Mouse (Mus musculus) forebrain, postnatal 0 days (tissue): ENCODE measurements around the gene Mrpl22. TPM values are rescaled to one million over a fixed set of nuclear protein-coding genes. Genes with fewer than 3 reads are reported as not detected.
"Not testable (repeated sequence)": the region's sequence is repeated elsewhere in the genome, so short reads cannot be mapped to it uniquely, and the experiment has no call there.

Experiments
- ATAC-seq: fragments of 200-750 bp; cut with Nextera tagmentation; 2 replicates; pipeline ENCODE4 v1.8.0; 2017; ENCODE audit warnings: mild to moderate bottlenecking, moderate library complexity
- DNase-seq: peaks from one replicate; pipeline ENCODE4 v3.0.0-alpha.2; 2015
- H3K27ac ChIP-seq: fragments of 300-500 bp; sonication (generic); 2 replicates; pipeline ENCODE4 v1.5.1; 2014; ENCODE audit warnings: low read depth, mild to moderate bottlenecking, antibody characterized with exemption, low read length, moderate library complexity, mixed read lengths
- H3K27me3 ChIP-seq: fragments of 300-500 bp; sonication (generic); 2 replicates; pipeline ENCODE4 v1.6.1; 2014; ENCODE audit warnings: mild to moderate bottlenecking, low read length, mixed read lengths; ENCODE audit not compliant: insufficient read depth
- H3K36me3 ChIP-seq: fragments of 300-500 bp; sonication (generic); 2 replicates; pipeline ENCODE4 v1.6.1; 2014; ENCODE audit warnings: mild to moderate bottlenecking, moderate library complexity; ENCODE audit not compliant: insufficient read depth
- H3K4me1 ChIP-seq: fragments of 300-500 bp; sonication (generic); 2 replicates; pipeline ENCODE4 v1.6.1; 2014; ENCODE audit warnings: antibody characterized with exemption; ENCODE audit not compliant: insufficient read depth
- H3K4me2 ChIP-seq: fragments of 300-500 bp; sonication (generic); 2 replicates; pipeline ENCODE4 v1.6.1; 2014; ENCODE audit warnings: low read depth, mild to moderate bottlenecking, moderate library complexity
- H3K4me3 ChIP-seq: fragments of 300-500 bp; sonication (generic); 2 replicates; pipeline ENCODE4 v1.5.1; 2014; ENCODE audit warnings: low read depth, low read length, mixed read lengths
- H3K9ac ChIP-seq: fragments of 300-500 bp; sonication (generic); 2 replicates; pipeline ENCODE4 v1.6.1; 2014; ENCODE audit warnings: mild to moderate bottlenecking
- H3K9me3 ChIP-seq: fragments of 300-500 bp; sonication (generic); 2 replicates; pipeline ENCODE4 v1.6.1; 2016; ENCODE audit warnings: low read length
- CTCF ChIP-seq: sonication (generic); IDR thresholded peaks from 2 replicates; pipeline ENCODE4 v1.5.1; 2016; ENCODE audit warnings: antibody characterized with exemption, control low read depth, low read depth
- WGBS: fragments of 180-500 bp; shearing (Covaris S2); extraction: QIAGEN DNeasy Blood & Tissue Kit; methylation state at CpG from one replicate; pipeline ENCODE4 v1.1.7; 2014; 5-methylcytosine and 5-hydroxymethylcytosine counted together
- polyA plus RNA-seq: library from polyadenylated mRNA; unstranded; fragments of >200 nt; fragmentation: Nextera tagmentation; extraction: Ambion mirVana; gene quantifications from 2 replicates; pipeline ENCODE4 v1.2.1, GENCODE M21; 2015
- total RNA-seq: library from RNA; depleted of rRNA; stranded (reverse); fragments of >200 nt; gene quantifications from 2 replicates; pipeline ENCODE4 v1.2.3, GENCODE M21; 2014

Mrpl22 gene
- total and polyA plus RNA-seq, 2 experiments from 2014 or later, result 39.4 to 107 TPM

- no peak overlapping the region for H3K27ac ChIP-seq
- ATAC-seq (no peak), DNase-seq (no peak)
- H3K36me3 ChIP-seq, result no peaks in the 10 kb centered on the region
- no peaks in the 10 kb centered on the region for H3K9me3 ChIP-seq
- no peak overlapping the region for H3K4me3 ChIP-seq
- no peaks in the 10 kb centered on the region for H3K4me1 ChIP-seq
- 86% methylated on average over 4 of the region's 4 CpGs for WGBS
- H3K27me3 ChIP-seq, result no peaks in the 10 kb centered on the region
- H3K9ac ChIP-seq, result no peak overlapping the region
- no peak for TF ChIP-seq CTCF
- no peak overlapping the region for H3K4me2 ChIP-seq
These were observed 28.8 kb downstream of the Mrpl22 start for GRCm38 (mm10) chr11:58200226-58200625.

GRCm38 (mm10) chr11:58201052-58201451 is 29.6 kb downstream of the Mrpl22 start:
- ATAC-seq (no peak), DNase-seq (no peak)
- Histone ChIP-seq H3K27ac (no peak overlapping the region), H3K9me3 (no peaks in the 10 kb centered on the region), H3K4me2 (no peak overlapping the region), H3K27me3 (no peaks in the 10 kb centered on the region), H3K4me1 (no peaks in the 10 kb centered on the region), H3K4me3 (no peak overlapping the region), H3K9ac (no peak overlapping the region), H3K36me3 (no peaks in the 10 kb centered on the region)
- 70% methylated on average over 12 of the region's 12 CpGs for WGBS
- TF ChIP-seq CTCF, result no peak

GRCm38 (mm10) chr11:58210321-58210886 is 38.9 kb downstream of the Mrpl22 start:
- Histone ChIP-seq H3K4me2 (no peak overlapping the region), H3K4me1 (no peaks in the 10 kb centered on the region), H3K36me3 (no peaks in the 10 kb centered on the region), H3K4me3 (no peak overlapping the region), H3K27ac (no peak overlapping the region), H3K27me3 (no peaks in the 10 kb centered on the region), H3K9ac (no peak overlapping the region), H3K9me3 (no peaks in the 10 kb centered on the region)
- ATAC-seq (no peak), DNase-seq (no peak)
- no peak for TF ChIP-seq CTCF
- WGBS, result 96% methylated on average over 1 of the region's 1 CpGs

- Histone ChIP-seq H3K27ac (no peak overlapping the region), H3K4me1 (no peaks in the 10 kb centered on the region), H3K9ac (no peak overlapping the region), H3K9me3 (no peaks in the 10 kb centered on the region), H3K36me3 (no peaks in the 10 kb centered on the region), H3K27me3 (no peaks in the 10 kb centered on the region), H3K4me2 (no peak overlapping the region), H3K4me3 (no peak overlapping the region)
- TF ChIP-seq CTCF, result no peak
- DNase-seq (no peak), ATAC-seq (no peak)
- WGBS, result 20% methylated on average over 9 of the region's 9 CpGs
These were observed 39.7 kb downstream of the Mrpl22 start for GRCm38 (mm10) chr11:58211062-58211681.

GRCm38 (mm10) chr11:58211682-58212067 is 40.2 kb downstream of the Mrpl22 start:
- H3K9ac ChIP-seq, result no peak overlapping the region
- no peak overlapping the region for H3K27ac ChIP-seq
- no peak overlapping the region for H3K4me3 ChIP-seq
- TF ChIP-seq CTCF, result no peak
- H3K4me2 ChIP-seq, result no peak overlapping the region
- H3K9me3 ChIP-seq, result no peaks in the 10 kb centered on the region
- ATAC-seq, result no peak
- H3K36me3 ChIP-seq, result no peaks in the 10 kb centered on the region
- DNase-seq, result no peak
- H3K4me1 ChIP-seq, result no peaks in the 10 kb centered on the region
- no peaks in the 10 kb centered on the region for H3K27me3 ChIP-seq
- 10% methylated on average over 2 of the region's 2 CpGs for WGBS

GRCm38 (mm10) chr11:58213673-58214342 is 42.3 kb downstream of the Mrpl22 start:
- TF ChIP-seq CTCF, result no peak
- no peak overlapping the region for H3K9ac ChIP-seq
- no peaks in the 10 kb centered on the region for H3K9me3 ChIP-seq
- DNase-seq, result no peak
- WGBS, result 87% methylated on average over 7 of the region's 7 CpGs
- no peaks in the 10 kb centered on the region for H3K36me3 ChIP-seq
- no peak for ATAC-seq
- no peak overlapping the region for H3K4me2 ChIP-seq
- H3K4me1 ChIP-seq, result no peaks in the 10 kb centered on the region
- no peaks in the 10 kb centered on the region for H3K27me3 ChIP-seq
- H3K4me3 ChIP-seq, result no peak overlapping the region
- no peak overlapping the region for H3K27ac ChIP-seq

GRCm38 (mm10) chr11:58214391-58215048 is 43.1 kb downstream of the Mrpl22 start:
- Histone ChIP-seq H3K9me3 (no peaks in the 10 kb centered on the region), H3K4me1 (no peaks in the 10 kb centered on the region), H3K36me3 (no peaks in the 10 kb centered on the region), H3K4me3 (no peak overlapping the region), H3K27ac (no peak overlapping the region), H3K4me2 (peak overlapping the region; percentile 35), H3K9ac (no peak overlapping the region), H3K27me3 (no peaks in the 10 kb centered on the region)
- WGBS, result 54% methylated on average over 17 of the region's 17 CpGs
- DNase-seq (no peak), ATAC-seq (no peak)
- no peak for TF ChIP-seq CTCF

- peak overlapping the region; percentile 35; the same call in 1 of the 2 replicates for H3K4me2 ChIP-seq
- H3K36me3 ChIP-seq, H3K9ac ChIP-seq, H3K4me1 ChIP-seq, ATAC-seq, H3K27me3 ChIP-seq, DNase-seq, H3K27ac ChIP-seq, H3K9me3 ChIP-seq, H3K4me3 ChIP-seq: not testable (repeated sequence)
- 38% methylated on average over 2 of the region's 3 CpGs for WGBS
These were observed 43.6 kb downstream of the Mrpl22 start for GRCm38 (mm10) chr11:58215049-58215430.
